Mouse (Mus musculus) liver, postnatal 0 days (tissue): ENCODE data around the gene Dgkz. TPM values are rescaled to one million over a fixed set of nuclear protein-coding genes. Genes with fewer than 3 reads are reported as not detected.
A peak's percentile ranks its signal among the peaks of the same experiment; 100 is the strongest.

ENCODE experiments used
- ATAC-seq: fragments of 200-750 bp; cut with Nextera tagmentation; 2 replicates; pipeline ENCODE4 v1.8.0; 2017; ENCODE audit warnings: mild to moderate bottlenecking, moderate library complexity
- DNase-seq: peaks from one replicate; pipeline ENCODE4 v3.0.0-alpha.2; 2016
- H3K27ac ChIP-seq: fragments of 300-500 bp; sonication (generic); 2 replicates; pipeline ENCODE4 v1.5.1; 2014; ENCODE audit warnings: antibody characterized with exemption, moderate library complexity, mild to moderate bottlenecking, low read depth
- H3K27me3 ChIP-seq: fragments of 300-500 bp; sonication (generic); 2 replicates; pipeline ENCODE4 v1.6.1; 2014; ENCODE audit warnings: low read length, control low read depth, mixed read lengths; ENCODE audit not compliant: insufficient read depth
- H3K36me3 ChIP-seq: fragments of 300-500 bp; sonication (generic); replicated peaks from 2 replicates; pipeline ENCODE4 v1.6.1; 2014; ENCODE audit warnings: mild to moderate bottlenecking, control low read depth, low read length, moderate library complexity, mixed read lengths; ENCODE audit not compliant: insufficient read depth
- H3K4me1 ChIP-seq: fragments of 300-500 bp; sonication (generic); 2 replicates; pipeline ENCODE4 v1.6.1; 2014; ENCODE audit warnings: antibody characterized with exemption, mild to moderate bottlenecking, control low read depth; ENCODE audit not compliant: insufficient read depth
- H3K4me2 ChIP-seq: fragments of 300-500 bp; sonication (generic); 2 replicates; pipeline ENCODE4 v1.6.1; 2014; ENCODE audit warnings: low read depth, mild to moderate bottlenecking, low read length, moderate library complexity, mixed read lengths
- H3K4me3 ChIP-seq: fragments of 300-500 bp; sonication (generic); 2 replicates; pipeline ENCODE4 v1.5.1; 2014; ENCODE audit warnings: low read depth, low read length
- H3K9ac ChIP-seq: fragments of 300-500 bp; sonication (generic); replicated peaks from 2 replicates; pipeline ENCODE4 v1.6.1; 2014; ENCODE audit warnings: mild to moderate bottlenecking, moderate library complexity
- H3K9me3 ChIP-seq: fragments of 300-500 bp; sonication (generic); 2 replicates; pipeline ENCODE4 v1.6.1; 2016; ENCODE audit warnings: mild to moderate bottlenecking, control low read depth, low read length, mixed read lengths
- CTCF ChIP-seq: sonication (generic); IDR thresholded peaks from 2 replicates; pipeline ENCODE4 v1.5.1; 2016; ENCODE audit warnings: antibody characterized with exemption, low read depth
- EP300 ChIP-seq: IDR thresholded peaks from 2 replicates; pipeline ENCODE4 v1.6.1; 2016; ENCODE audit warnings: antibody characterized with exemption, low read depth, mild to moderate bottlenecking
- WGBS: fragments of 180-500 bp; shearing (Covaris S2); extraction: QIAGEN DNeasy Blood & Tissue Kit; methylation state at CpG from one replicate; pipeline ENCODE4 v1.1.7; 2014; ENCODE audit not compliant: insufficient replicate concordance; 5-methylcytosine and 5-hydroxymethylcytosine counted together
- polyA plus RNA-seq: library from polyadenylated mRNA; unstranded; fragments of >200 nt; fragmentation: Nextera tagmentation; extraction: Ambion mirVana; gene quantifications from 2 replicates; pipeline ENCODE4 v1.2.1, GENCODE M21; 2015

Gene Dgkz
- 13.9 and 15.9 TPM in 2 replicates for polyA plus RNA-seq

DNA sequence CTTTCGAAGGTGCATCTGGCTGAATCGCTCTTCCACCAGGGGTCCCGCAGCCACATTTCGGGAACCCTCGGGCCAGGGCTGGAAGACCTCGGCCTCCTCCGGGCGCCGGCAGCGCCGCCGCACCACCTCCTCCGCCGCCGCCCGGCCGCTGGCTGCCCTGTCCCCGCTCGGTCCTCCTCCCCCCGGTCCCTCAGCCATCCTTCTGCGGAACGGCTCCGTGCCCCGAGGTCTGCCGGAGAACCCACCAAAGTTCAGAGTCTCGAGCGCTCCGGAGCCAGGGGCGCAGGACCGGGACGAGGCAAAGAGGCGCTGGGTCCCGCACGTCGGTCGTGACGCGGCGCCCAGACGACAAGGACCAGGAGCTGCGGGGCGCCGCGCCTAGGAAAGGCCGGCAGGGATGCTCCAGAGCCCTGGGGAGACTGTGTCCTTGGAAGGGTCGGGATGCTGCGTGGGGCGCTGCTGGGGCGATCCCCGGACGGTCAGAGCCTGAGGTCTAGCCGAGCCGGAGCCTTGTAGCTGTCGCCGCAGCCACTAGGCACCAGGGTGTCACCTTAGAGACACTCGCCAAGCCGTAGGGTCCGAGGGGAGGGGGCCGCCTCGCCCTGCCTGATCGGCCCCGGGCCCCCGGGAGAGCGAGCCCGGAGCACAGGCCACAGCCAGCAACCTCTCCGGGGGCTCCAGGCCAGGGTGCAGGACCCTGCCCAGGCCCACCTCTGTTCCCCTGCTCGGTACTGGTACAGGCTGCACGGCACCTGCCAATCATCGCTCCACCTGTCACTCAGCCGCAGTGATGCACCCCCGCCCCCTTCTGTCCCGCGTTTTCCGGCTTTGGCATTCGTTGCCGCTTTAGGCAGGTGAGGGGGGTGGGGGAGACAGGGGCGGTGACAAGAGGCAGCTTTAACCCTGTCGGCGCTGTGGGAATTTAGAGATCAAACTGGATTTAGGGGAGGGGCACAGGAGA lies at the start of gene Dgkz:
TSS of gene Dgkz (minus strand) at position 284 of the 961 bp plus-strand sequence.
- H3K36me3 ChIP-seq, result no peaks in the 10 kb centered on the region

DNA sequence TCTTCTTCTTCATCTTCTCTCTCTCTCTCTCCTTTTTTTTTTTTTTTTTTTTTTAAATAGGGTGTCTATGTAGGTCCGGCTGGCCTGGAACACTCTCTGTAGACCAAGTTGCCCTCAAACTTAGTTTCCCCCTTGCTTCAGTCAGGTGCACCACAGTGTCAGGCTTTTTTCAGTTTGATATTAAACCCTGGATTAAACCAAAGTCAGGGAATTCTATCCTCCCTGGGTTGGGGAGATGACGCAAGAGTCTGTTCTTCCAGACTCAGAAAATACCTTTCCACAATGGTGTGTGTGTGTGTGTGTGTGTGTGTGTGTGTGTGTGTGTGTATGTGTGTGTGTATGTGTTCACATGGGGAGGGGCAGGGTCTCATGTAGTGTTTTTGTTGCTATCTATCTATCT lies 49.5 kb upstream of the Dgkz start:
- H3K9me3 ChIP-seq, result no peaks in the 10 kb centered on the region
- H3K36me3 ChIP-seq, result no peaks in the 10 kb centered on the region
- H3K4me2 ChIP-seq, result no peak overlapping the region
- peaks cover 7% of the 10 kb centered on the region for H3K4me1 ChIP-seq
- no peak overlapping the region for H3K27ac ChIP-seq
- no peak for DNase-seq
- ATAC-seq, result no peak
- peaks cover 26% of the 10 kb centered on the region for H3K27me3 ChIP-seq
- no peak overlapping the region for H3K9ac ChIP-seq
- H3K4me3 ChIP-seq, result no peak overlapping the region
- 75% methylated on average over 2 of the region's 2 CpGs for WGBS
- no peak for TF ChIP-seq EP300
- no peak for TF ChIP-seq CTCF

More for the DNA sequence above, at the start of gene Dgkz:
- TF ChIP-seq EP300 (no peak), CTCF (no peak)
- ATAC-seq (no peak), DNase-seq (no peak)
- Histone ChIP-seq H3K4me3 (peak within 1 kb of the TSS; percentile 44), H3K27me3 (peaks cover 43% of the 10 kb centered on the region), H3K4me1 (peaks cover 20% of the 10 kb centered on the region), H3K27ac (no peak within 1 kb of the TSS), H3K9ac (no peak within 1 kb of the TSS), H3K9me3 (no peaks in the 10 kb centered on the region), H3K4me2 (peak within 1 kb of the TSS; percentile 64)
- WGBS, result 3% methylated on average over 76 of the region's 79 CpGs

DNA sequence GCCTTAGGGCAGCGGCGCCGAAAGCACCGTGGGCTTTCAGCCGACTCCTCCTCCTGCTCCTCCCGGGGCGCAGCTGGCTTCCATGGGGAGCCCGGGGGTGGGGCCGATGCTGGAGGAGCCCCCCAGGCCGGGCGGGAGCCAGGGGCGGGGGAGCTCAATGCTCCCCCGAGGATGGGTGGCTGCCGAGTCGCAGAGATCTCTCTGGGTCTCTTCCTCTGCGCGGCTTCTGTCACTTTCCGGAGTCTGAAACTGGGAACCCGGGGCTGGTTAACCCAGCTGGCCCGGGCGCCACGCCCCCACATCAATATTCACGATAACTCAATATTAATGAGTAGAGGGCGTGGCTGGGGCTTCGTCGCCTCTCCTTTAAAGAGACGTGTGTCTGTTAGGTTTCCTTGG lies 48.6 kb upstream of the Dgkz start, which contains the start of gene Creb3l1:
TSS of gene Creb3l1 (minus strand) at position 229 of the 399 bp plus-strand sequence.
- Histone ChIP-seq H3K27ac (no peak within 1 kb of the TSS), H3K9ac (peak within 1 kb of the TSS; percentile 44), H3K9me3 (no peaks in the 10 kb centered on the region), H3K4me1 (peaks cover 7% of the 10 kb centered on the region), H3K36me3 (no peaks in the 10 kb centered on the region), H3K4me2 (peak within 1 kb of the TSS; percentile 93), H3K4me3 (peak within 1 kb of the TSS; percentile 61), H3K27me3 (peaks cover 26% of the 10 kb centered on the region)
- 1% methylated on average over 26 of the region's 27 CpGs for WGBS
- ATAC-seq (peak; percentile 40; the same call in 1 of the 2 replicates), DNase-seq (peak; percentile 64)
- TF ChIP-seq EP300, result no peak
- TF ChIP-seq CTCF, result no peak

DNA sequence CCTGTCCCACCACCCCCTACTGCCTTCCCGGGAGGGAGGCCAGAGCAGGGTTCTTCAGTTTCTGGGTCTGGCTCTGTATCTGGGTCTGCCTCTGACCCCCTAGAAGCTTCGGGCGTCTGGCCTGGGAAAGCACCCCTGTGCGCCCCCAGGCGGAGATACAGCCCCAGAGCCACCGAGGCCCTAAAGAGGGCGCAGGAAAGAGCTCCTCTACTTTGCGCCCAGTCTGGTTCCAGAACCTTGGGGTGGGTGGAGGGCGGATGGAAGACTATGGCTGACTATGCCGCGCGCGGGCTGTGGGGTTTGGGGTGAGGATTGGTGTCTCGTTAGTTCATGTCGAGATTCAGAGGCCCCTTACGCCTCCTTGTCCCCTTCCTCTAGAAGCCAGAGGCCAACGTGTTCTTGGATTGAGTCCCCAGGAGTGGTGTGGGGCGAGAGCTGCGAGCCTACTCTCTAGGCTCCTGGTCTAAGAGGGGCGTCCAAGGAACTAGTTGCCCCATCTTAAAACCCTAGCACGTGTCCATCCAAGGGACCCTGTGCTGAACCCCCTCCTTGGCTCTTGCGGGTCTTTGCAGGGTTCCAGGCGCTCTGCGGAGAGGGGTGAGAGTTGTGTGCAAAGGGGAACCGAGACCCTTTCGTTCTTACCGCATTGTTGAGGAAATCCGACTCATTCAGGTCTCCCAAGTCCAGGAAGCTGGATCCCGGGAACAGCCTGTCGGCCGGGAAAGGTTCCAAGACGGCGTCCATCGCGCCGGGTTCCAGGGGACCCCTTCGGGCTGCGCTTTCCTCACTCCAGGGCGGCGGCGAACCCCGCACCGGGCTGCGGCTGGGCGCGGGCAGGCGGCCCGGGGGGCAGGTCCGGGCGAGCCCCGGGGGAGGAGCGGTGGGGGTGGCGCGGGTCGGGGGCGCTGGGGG lies 48.0 kb upstream of the Dgkz start:
- H3K4me3 ChIP-seq, result peak overlapping the region; percentile 61
- H3K27me3 ChIP-seq, result peaks cover 26% of the 10 kb centered on the region
- H3K4me1 ChIP-seq, result peaks cover 7% of the 10 kb centered on the region
- no peak overlapping the region for H3K27ac ChIP-seq
- 4% methylated on average over 55 of the region's 56 CpGs for WGBS
- no peaks in the 10 kb centered on the region for H3K9me3 ChIP-seq
- H3K4me2 ChIP-seq, result peak overlapping the region; percentile 93
- no peaks in the 10 kb centered on the region for H3K36me3 ChIP-seq
- ATAC-seq (no peak; the same call in 1 of the 2 replicates), DNase-seq (peak; percentile 46)
- peak overlapping the region; percentile 44 for H3K9ac ChIP-seq
- TF ChIP-seq CTCF, result peak; percentile 57
- TF ChIP-seq EP300, result no peak

DNA sequence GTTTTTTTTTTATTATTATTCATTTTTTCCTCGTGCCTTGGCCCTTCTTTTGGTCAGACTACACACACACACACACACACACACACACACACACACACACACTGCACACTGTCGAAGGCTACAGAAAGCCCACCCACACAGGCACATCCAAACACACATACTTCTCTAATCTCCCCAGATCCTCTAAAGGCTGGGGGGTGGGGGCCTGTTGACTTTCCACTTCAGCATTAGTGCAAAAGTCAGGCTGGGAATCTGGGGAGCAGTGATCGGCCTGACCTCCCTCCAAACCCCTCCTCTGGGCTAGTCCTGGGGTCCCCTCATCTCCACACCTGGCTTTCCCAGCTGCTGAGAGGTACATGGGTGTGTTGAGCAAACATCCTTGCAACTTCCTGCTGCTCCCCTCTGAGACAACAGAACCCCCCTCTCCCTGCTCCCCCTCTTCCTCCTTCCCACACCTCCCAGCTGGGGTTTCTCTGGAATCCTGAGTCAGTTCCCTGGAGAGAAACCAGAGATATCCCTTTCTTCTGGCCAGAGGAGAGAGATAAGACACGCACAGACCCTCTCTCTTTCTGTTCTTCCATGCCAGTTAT lies 45.1 kb upstream of the Dgkz start:
- Histone ChIP-seq H3K27ac (no peak overlapping the region), H3K9ac (no peak overlapping the region), H3K4me3 (no peak overlapping the region), H3K9me3 (no peaks in the 10 kb centered on the region), H3K4me2 (no peak overlapping the region), H3K27me3 (peaks cover 26% of the 10 kb centered on the region), H3K4me1 (peaks cover 3% of the 10 kb centered on the region), H3K36me3 (no peaks in the 10 kb centered on the region)
- 31% methylated on average over 4 of the region's 4 CpGs for WGBS
- no peak for TF ChIP-seq CTCF
- no peak for TF ChIP-seq EP300
- DNase-seq, result no peak
- ATAC-seq, result no peak
